Mouse (Mus musculus) midbrain, postnatal 0 days (tissue): ENCODE measurements at regions not wholly inside any gene's neighbourhood (a gene's known extent, or its start where the extent isn't known, plus 50 kb on each side); places are given as distances from the start of the nearest gene placed in this dataset.

Experiments used
- ATAC-seq: fragments of 200-750 bp; cut with Nextera tagmentation; 2 replicates; pipeline ENCODE4 v1.8.0; 2017; ENCODE audit warnings: moderate number of reproducible peaks, mild to moderate bottlenecking, moderate TSS enrichment, moderate library complexity; ENCODE audit not compliant: low FRiP score
- DNase-seq: peaks from one replicate; pipeline ENCODE4 v3.0.0-alpha.2; 2015; ENCODE audit warnings: low spot score
- H3K27ac ChIP-seq: fragments of 300-500 bp; sonication (generic); 2 replicates; pipeline ENCODE4 v1.5.1; 2014; ENCODE audit warnings: low read depth, mild to moderate bottlenecking, low read length, mixed read lengths
- H3K27me3 ChIP-seq: fragments of 300-500 bp; sonication (generic); 2 replicates; pipeline ENCODE4 v1.6.1; 2014; ENCODE audit warnings: low read length, control low read depth, mixed read lengths; ENCODE audit not compliant: insufficient read depth
- H3K36me3 ChIP-seq: fragments of 300-500 bp; sonication (generic); 2 replicates; pipeline ENCODE4 v1.6.1; 2014; ENCODE audit warnings: low read length, control low read depth, mixed read lengths; ENCODE audit not compliant: insufficient read depth
- H3K4me1 ChIP-seq: fragments of 300-500 bp; sonication (generic); 2 replicates; pipeline ENCODE4 v1.6.1; 2014; ENCODE audit warnings: mild to moderate bottlenecking, control low read depth, antibody characterized with exemption, low read length, mixed read lengths; ENCODE audit not compliant: insufficient read depth
- H3K4me2 ChIP-seq: fragments of 300-500 bp; sonication (generic); 2 replicates; pipeline ENCODE4 v1.6.1; 2014; ENCODE audit warnings: low read depth, mild to moderate bottlenecking, low read length, mixed read lengths; ENCODE audit not compliant: poor library complexity, severe bottlenecking
- H3K4me3 ChIP-seq: fragments of 300-500 bp; sonication (generic); 2 replicates; pipeline ENCODE4 v1.5.1; 2014; ENCODE audit warnings: low read depth, mild to moderate bottlenecking, low read length, moderate library complexity
- H3K9ac ChIP-seq: fragments of 300-500 bp; sonication (generic); replicated peaks from 2 replicates; pipeline ENCODE4 v1.6.1; 2014; ENCODE audit warnings: mild to moderate bottlenecking, low read length, moderate library complexity, mixed read lengths; ENCODE audit not compliant: poor library complexity, severe bottlenecking
- H3K9me3 ChIP-seq: fragments of 300-500 bp; sonication (generic); 2 replicates; pipeline ENCODE4 v1.6.1; 2016; ENCODE audit warnings: low read length, control low read depth
- CTCF ChIP-seq: IDR thresholded peaks from 2 replicates; pipeline ENCODE4 v1.5.1; 2016; ENCODE audit warnings: antibody characterized with exemption, mild to moderate bottlenecking
- WGBS: fragments of 180-500 bp; shearing (Covaris S2); extraction: QIAGEN DNeasy Blood & Tissue Kit; methylation state at CpG from one replicate; pipeline ENCODE4 v1.1.7; 2014; 5-methylcytosine and 5-hydroxymethylcytosine counted together

GRCm38 (mm10) chr14:74527246-74527645 is 113.4 kb upstream of the Htr2a start:
- DNase-seq (no peak), ATAC-seq (no peak)
- H3K4me1 ChIP-seq = no peaks in the 10 kb centered on the region
- no peaks in the 10 kb centered on the region for H3K9me3 ChIP-seq
- WGBS = 75% methylated on average over 4 of the region's 4 CpGs
- H3K27me3 ChIP-seq = no peaks in the 10 kb centered on the region
- H3K27ac ChIP-seq = no peak overlapping the region
- no peaks in the 10 kb centered on the region for H3K36me3 ChIP-seq
- H3K4me2 ChIP-seq = no peak overlapping the region
- no peak overlapping the region for H3K9ac ChIP-seq
- no peak for TF ChIP-seq CTCF
- no peak overlapping the region for H3K4me3 ChIP-seq

- Histone ChIP-seq H3K4me2 (no peak overlapping the region), H3K9ac (no peak overlapping the region), H3K36me3 (no peaks in the 10 kb centered on the region), H3K27me3 (no peaks in the 10 kb centered on the region), H3K9me3 (no peaks in the 10 kb centered on the region), H3K4me1 (no peaks in the 10 kb centered on the region), H3K27ac (no peak overlapping the region), H3K4me3 (no peak overlapping the region)
- no peak for DNase-seq
- ATAC-seq = no peak
- TF ChIP-seq CTCF = no peak
- WGBS = 88% methylated on average over 7 of the region's 7 CpGs
These were observed 111.2 kb upstream of the Htr2a start for GRCm38 (mm10) chr14:74529368-74529951.

- 94% methylated on average over 2 of the region's 2 CpGs for WGBS
- no peaks in the 10 kb centered on the region for H3K27me3 ChIP-seq
- no peak for ATAC-seq
- H3K9ac ChIP-seq = no peak overlapping the region
- DNase-seq = no peak
- no peaks in the 10 kb centered on the region for H3K9me3 ChIP-seq
- H3K4me1 ChIP-seq = no peaks in the 10 kb centered on the region
- H3K4me3 ChIP-seq = no peak overlapping the region
- no peak overlapping the region for H3K27ac ChIP-seq
- no peak overlapping the region for H3K4me2 ChIP-seq
- no peaks in the 10 kb centered on the region for H3K36me3 ChIP-seq
- TF ChIP-seq CTCF = no peak
These were observed 102.5 kb upstream of the Htr2a start for GRCm38 (mm10) chr14:74538187-74538586.

GRCm38 (mm10) chr14:74544028-74544427 is 96.6 kb upstream of the Htr2a start:
- H3K4me2 ChIP-seq = no peak overlapping the region
- no peaks in the 10 kb centered on the region for H3K27me3 ChIP-seq
- DNase-seq = no peak
- ATAC-seq = no peak
- 88% methylated on average over 3 of the region's 3 CpGs for WGBS
- H3K4me1 ChIP-seq = no peaks in the 10 kb centered on the region
- H3K9me3 ChIP-seq = no peaks in the 10 kb centered on the region
- no peak overlapping the region for H3K27ac ChIP-seq
- H3K36me3 ChIP-seq = no peaks in the 10 kb centered on the region
- H3K9ac ChIP-seq = no peak overlapping the region
- no peak for TF ChIP-seq CTCF
- no peak overlapping the region for H3K4me3 ChIP-seq

GRCm38 (mm10) chr14:74551091-74551490 is 89.5 kb upstream of the Htr2a start:
- Histone ChIP-seq H3K9me3 (no peaks in the 10 kb centered on the region), H3K27me3 (no peaks in the 10 kb centered on the region), H3K4me2 (no peak overlapping the region), H3K27ac (no peak overlapping the region), H3K4me1 (no peaks in the 10 kb centered on the region), H3K36me3 (no peaks in the 10 kb centered on the region), H3K4me3 (no peak overlapping the region), H3K9ac (no peak overlapping the region)
- no peak for TF ChIP-seq CTCF
- no peak for ATAC-seq
- DNase-seq = no peak
- WGBS = 91% methylated on average over 2 of the region's 2 CpGs

- Histone ChIP-seq H3K9ac (no peak overlapping the region), H3K27ac (no peak overlapping the region), H3K4me2 (no peak overlapping the region), H3K36me3 (no peaks in the 10 kb centered on the region), H3K9me3 (no peaks in the 10 kb centered on the region), H3K4me3 (no peak overlapping the region), H3K27me3 (no peaks in the 10 kb centered on the region), H3K4me1 (no peaks in the 10 kb centered on the region)
- TF ChIP-seq CTCF = no peak
- no peak for ATAC-seq
- DNase-seq = no peak
- 74% methylated on average over 1 of the region's 1 CpGs for WGBS
These were observed 87.0 kb upstream of the Htr2a start for GRCm38 (mm10) chr14:74553636-74554035.
